Mouse (Mus musculus) E14TG2a.4 (cell line): ENCODE results near the gene Rpp25.

Experiments used
- H3K27me3 ChIP-seq: 2 replicates; pipeline ENCODE4 v1.6.1; 2014; ENCODE audit warnings: low read length, control low read depth; ENCODE audit not compliant: insufficient read depth
- H3K36me3 ChIP-seq: 2 replicates; pipeline ENCODE4 v1.6.1; 2014; ENCODE audit warnings: low read length, control low read depth; ENCODE audit not compliant: insufficient read depth
- H3K4me1 ChIP-seq: replicated peaks from 2 replicates; pipeline ENCODE4 v1.6.1; 2014; ENCODE audit warnings: low read depth, low read length, control low read depth
- H3K4me3 ChIP-seq: replicated peaks from 2 replicates; pipeline ENCODE4 v1.5.1; 2014; ENCODE audit warnings: mild to moderate bottlenecking, low read length
- H3K9me3 ChIP-seq: 2 replicates; pipeline ENCODE4 v1.6.1; 2014; ENCODE audit warnings: low read length, control low read depth
- CTCF ChIP-seq: conservative IDR thresholded peaks from 2 replicates; pipeline ENCODE4 v1.5.1; 2014; ENCODE audit warnings: low read length
- NANOG ChIP-seq: IDR thresholded peaks from 2 replicates; pipeline ENCODE4 v1.6.1; 2014; ENCODE audit warnings: borderline replicate concordance, low read length, mixed read lengths
- POU5F1 ChIP-seq: IDR thresholded peaks from 2 replicates; pipeline ENCODE4 v1.6.1; 2014; ENCODE audit warnings: low read length, borderline replicate concordance

Gene Rpp25

DNA sequence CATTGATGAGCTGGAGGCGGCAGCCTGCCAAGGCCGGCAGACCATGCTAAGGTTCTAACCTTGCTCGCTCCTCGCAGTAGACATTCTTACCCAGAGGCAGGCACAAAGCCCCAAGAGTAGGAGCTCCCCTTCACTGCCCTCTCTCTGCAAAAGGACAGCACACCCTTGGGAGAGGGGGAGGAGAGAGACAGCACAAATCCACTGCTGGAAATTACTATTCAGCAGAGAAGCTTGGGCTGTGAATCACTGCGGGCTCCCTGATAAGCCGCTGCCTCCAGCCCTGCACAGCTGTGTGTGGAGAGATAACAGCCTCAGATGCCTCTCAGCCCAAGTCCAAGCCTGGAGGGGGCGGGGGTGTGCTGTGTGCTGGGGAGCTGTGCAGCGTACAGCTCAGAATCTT, 1.9 kb downstream of the Rpp25 start:
- Histone ChIP-seq H3K27me3 (0 out of 2 replicates have a peak, but pooled peaks cover 2% of the 10 kb centered on the region), H3K4me1 (peaks cover 72% of the 10 kb centered on the region), H3K9me3 (no peaks in the 10 kb centered on the region), H3K4me3 (peak overlapping the region; percentile 88), H3K36me3 (peaks cover 6% of the 10 kb centered on the region)
- no peak for TF ChIP-seq CTCF
- TF ChIP-seq POU5F1: no peak
- TF ChIP-seq NANOG: no peak

DNA sequence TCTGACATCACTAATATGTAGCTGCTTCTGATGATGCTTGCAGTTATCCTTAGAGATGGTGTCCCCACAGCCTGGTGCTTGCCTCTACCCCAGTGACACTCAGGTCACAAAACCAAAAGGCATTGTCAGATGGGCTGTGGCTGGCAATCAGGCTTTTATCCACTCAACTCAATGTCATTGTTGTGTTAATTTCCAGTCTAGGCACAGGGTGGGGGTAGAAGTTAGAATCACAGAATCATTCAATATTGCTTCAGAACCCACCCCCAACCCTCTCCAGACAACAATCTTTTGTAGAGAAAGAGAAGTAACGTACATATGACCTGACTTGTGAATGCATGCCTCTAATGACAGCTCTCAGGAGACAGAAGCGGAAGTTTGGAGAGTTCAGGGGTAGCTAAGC, 6.8 kb downstream of the Rpp25 start:
- H3K9me3 ChIP-seq: no peaks in the 10 kb centered on the region
- peak overlapping the region; percentile 51 for H3K4me3 ChIP-seq
- peaks cover 3% of the 10 kb centered on the region; the same call in 1 of the 2 replicates for H3K36me3 ChIP-seq
- TF ChIP-seq CTCF: no peak
- TF ChIP-seq NANOG: peak; percentile 87
- 0 out of 2 replicates have a peak, but pooled peaks have one; percentile 55 for TF ChIP-seq POU5F1
- no peaks in the 10 kb centered on the region for H3K27me3 ChIP-seq
- peaks cover 63% of the 10 kb centered on the region for H3K4me1 ChIP-seq

DNA sequence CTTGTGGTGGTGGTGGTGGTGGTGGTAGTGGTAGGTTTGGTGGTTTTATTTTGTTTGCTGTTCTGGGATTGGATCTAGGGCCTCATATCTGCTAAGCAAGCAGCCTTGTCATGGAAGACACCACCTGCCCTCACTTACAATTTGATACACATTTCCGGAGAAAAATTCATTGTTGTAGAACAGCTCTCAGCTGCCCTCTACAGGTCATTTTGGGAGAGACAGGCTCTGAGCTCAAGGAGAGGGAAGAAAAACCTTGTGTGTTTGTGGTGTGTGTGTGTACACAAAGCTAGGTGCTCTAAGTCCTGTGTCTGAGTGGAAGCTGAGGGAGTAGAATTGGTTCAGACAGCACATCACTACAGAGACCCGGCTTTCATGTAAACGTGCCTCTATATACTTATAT, 13.3 kb downstream of the Rpp25 start:
- TF ChIP-seq CTCF (peak; percentile 86), POU5F1 (no peak), NANOG (no peak)
- peaks cover 8% of the 10 kb centered on the region for H3K36me3 ChIP-seq
- no peaks in the 10 kb centered on the region for H3K27me3 ChIP-seq
- H3K9me3 ChIP-seq: no peaks in the 10 kb centered on the region
- peaks cover 32% of the 10 kb centered on the region for H3K4me1 ChIP-seq
- no peak overlapping the region for H3K4me3 ChIP-seq

DNA sequence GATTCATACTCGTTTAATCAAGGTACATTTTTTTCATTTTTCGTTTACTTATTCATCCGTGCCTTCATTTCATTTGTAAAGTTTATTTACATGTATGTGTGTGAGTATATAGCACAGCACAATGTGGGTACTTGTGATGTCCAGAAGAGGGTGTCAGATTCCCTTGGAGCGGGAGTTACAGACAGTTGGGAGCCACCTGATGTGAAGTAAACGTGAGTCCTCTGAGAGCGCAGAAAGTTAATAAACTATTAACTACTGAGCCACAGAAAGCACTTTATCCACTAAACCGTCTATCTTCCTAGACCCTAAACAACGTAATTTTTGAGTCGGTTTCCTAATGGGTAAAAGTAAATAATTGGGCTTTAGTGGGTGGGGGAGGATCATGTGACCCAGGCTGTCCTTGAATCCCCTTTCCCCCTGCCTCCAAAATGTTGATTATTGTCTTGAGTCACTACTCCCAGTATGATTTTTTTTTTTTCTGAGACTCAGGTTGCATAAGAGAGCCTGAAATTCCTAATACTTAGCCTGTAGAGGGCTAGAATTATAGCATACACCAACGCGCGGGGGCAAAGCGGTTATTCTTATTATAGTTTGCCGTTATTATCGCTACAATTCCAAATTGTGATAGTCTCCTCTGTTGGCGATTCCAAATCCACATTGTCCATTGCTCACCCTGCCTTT, 16.7 kb downstream of the Rpp25 start:
- Histone ChIP-seq H3K9me3 (no peaks in the 10 kb centered on the region), H3K36me3 (peaks cover 25% of the 10 kb centered on the region), H3K27me3 (no peaks in the 10 kb centered on the region), H3K4me3 (peak overlapping the region; percentile 98), H3K4me1 (peaks cover 42% of the 10 kb centered on the region)
- TF ChIP-seq POU5F1: no peak
- TF ChIP-seq CTCF: no peak
- TF ChIP-seq NANOG: no peak

DNA sequence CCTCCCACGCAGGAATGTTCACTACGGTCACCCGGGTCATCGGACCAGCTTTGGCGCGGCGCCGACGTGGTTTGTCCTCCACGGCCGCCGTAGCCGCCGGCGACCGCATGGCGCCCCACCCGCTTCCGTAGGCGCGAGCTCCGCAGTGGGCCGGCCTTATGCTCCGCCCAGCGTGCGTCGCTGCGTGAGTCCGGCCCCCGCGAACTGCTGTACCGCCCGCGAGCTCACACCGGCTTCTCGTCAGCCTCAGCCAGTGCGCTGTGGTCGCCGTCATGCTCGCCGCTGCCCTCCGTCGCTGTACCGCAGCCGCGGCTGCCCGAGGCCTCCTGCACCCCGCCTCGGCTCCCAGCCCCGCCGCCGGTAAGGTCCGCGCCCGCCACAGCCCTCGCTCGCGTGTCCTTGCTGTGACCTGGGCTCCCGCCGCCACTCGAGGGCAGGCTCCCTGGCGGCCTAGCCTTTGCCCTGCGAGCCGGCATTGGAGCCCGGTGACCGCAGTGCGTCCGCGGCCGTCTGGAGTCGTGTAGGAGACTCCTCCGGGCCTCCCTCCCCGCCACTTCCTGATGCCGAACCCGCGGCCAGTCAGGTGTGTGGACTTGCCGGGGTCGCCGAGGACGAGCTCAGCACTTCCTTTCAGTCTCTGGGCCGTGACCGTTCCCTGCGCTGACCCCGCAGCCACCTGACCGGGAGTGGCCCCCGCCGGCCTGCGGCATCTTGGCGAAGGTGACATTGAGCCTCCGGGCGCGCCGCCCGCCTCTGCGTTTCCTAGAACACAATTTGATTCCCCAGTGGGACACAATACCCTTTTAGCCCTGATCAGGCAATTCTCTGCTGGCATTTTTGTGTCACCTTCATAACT, 17.5 kb downstream of the Rpp25 start, which contains the start of gene Cox5a:
Gene Cox5a (plus strand): TSS at position 219 of the 856 bp plus-strand sequence.
- H3K4me3 ChIP-seq: peak within 1 kb of the TSS; percentile 98
- H3K36me3 ChIP-seq: peaks cover 33% of the 10 kb centered on the region
- no peaks in the 10 kb centered on the region for H3K9me3 ChIP-seq
- H3K4me1 ChIP-seq: peaks cover 49% of the 10 kb centered on the region
- TF ChIP-seq CTCF (no peak), NANOG (no peak)
- H3K27me3 ChIP-seq: no peaks in the 10 kb centered on the region

DNA sequence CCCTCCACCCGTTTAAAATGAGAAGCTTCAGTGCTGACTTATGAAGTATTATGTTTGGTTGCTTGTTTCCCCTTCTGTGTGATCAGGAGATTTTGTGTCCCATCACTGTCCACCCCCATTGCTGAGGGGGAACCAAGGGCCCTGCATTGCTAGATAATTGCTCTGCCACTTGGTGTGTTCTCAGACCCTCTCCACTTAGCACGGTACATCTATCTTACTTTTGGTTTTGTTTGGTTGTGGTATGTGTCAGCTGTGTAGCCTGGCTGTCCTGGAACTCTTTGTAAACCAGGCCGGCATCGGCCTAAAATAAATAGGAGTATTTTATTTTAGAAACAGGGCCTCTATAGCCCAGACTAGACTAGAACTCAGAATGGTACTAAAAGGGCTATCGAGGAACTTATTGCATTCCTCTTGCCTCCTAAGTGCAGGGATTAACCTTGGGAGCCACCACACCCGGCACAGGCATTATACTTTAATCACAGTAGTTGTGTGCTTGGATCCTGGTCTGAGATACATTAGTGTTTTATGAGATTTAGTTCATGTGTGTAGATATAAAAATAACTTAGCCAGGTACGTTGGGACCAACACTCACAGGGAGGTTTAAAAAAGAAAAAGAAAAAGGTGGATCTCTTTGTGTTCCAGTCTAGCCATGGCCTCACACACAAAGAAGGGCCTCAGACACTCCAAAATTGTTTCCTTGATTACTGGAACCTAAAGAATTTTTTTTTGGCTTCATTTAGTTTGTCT, 18.5 kb downstream of the Rpp25 start:
- peaks cover 53% of the 10 kb centered on the region for H3K4me1 ChIP-seq
- TF ChIP-seq POU5F1 (no peak), CTCF (no peak), NANOG (no peak)
- H3K36me3 ChIP-seq: peaks cover 42% of the 10 kb centered on the region
- peak overlapping the region; percentile 98 for H3K4me3 ChIP-seq
- H3K27me3 ChIP-seq: no peaks in the 10 kb centered on the region
- H3K9me3 ChIP-seq: no peaks in the 10 kb centered on the region

DNA sequence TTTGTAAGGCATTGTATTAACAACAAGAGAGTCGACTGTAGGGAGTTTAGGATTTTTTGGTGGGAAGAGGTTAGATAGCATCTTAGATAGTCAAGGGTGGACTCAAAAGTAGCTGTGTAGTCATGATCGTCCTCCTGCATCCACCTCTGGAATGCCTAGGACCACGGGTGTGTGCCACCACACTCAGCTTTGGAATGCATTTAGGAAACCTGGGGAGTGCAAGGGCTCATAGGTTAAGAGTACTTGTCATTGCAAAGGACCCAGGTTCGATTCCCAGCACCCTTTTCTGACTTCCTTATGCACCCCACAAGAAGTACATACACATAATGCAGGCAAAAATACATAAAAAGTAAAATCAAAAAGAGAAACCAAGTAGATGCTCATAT, 19.0 kb downstream of the Rpp25 start:
- TF ChIP-seq CTCF: no peak
- TF ChIP-seq NANOG: no peak
- no peak for TF ChIP-seq POU5F1
- peaks cover 46% of the 10 kb centered on the region for H3K36me3 ChIP-seq
- H3K4me3 ChIP-seq: peak overlapping the region; percentile 98
- H3K4me1 ChIP-seq: peaks cover 53% of the 10 kb centered on the region
- H3K9me3 ChIP-seq: no peaks in the 10 kb centered on the region
- no peaks in the 10 kb centered on the region for H3K27me3 ChIP-seq

DNA sequence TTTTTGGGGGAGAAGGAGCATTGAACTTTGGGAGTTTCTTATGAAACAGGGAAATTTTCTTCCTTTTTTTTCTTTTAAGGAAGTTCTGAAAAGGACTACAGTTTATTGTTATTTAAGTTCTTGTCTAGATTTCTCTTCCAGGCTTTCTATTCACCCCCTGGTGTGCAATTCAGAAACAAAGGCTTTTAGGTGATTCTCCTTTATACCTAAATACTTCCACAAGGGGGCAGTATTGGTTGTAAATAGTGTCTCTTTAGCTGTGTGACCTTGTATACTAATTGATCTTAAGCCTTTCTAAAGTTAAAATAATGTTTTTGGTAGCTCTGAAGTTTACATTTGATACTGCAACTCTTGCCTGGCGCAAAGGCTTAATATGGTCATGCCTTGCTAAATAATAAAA, 19.9 kb downstream of the Rpp25 start:
- H3K4me3 ChIP-seq: peak overlapping the region; percentile 98
- no peaks in the 10 kb centered on the region for H3K27me3 ChIP-seq

More for the DNA sequence above, 19.9 kb downstream of the Rpp25 start:
- H3K36me3 ChIP-seq: peaks cover 50% of the 10 kb centered on the region
- TF ChIP-seq NANOG (no peak), POU5F1 (no peak), CTCF (peak; percentile 64)
- H3K4me1 ChIP-seq: peaks cover 56% of the 10 kb centered on the region
- H3K9me3 ChIP-seq: no peaks in the 10 kb centered on the region
